Mouse (Mus musculus) bone marrow, adult 2 months (tissue): Measurements from ENCODE around the gene Dnase1l2.

Experiments used
- CTCF ChIP-seq: fragments of 200-500 bp; IDR thresholded peaks from 2 replicates; pipeline ENCODE4 v1.5.1; 2011; ENCODE audit warnings: low read length, control low read depth; ENCODE audit not compliant: control insufficient read depth, insufficient read depth
- POLR2A ChIP-seq: fragments of 200-500 bp; IDR thresholded peaks from 2 replicates; pipeline ENCODE4 v1.6.1; 2011; ENCODE audit warnings: low read depth, mild to moderate bottlenecking, control low read depth, low read length, borderline replicate concordance; ENCODE audit not compliant: control insufficient read depth

- no peak for TF ChIP-seq POLR2A
- TF ChIP-seq CTCF = no peak
Observed at GRCm38 (mm10) chr17:24394456-24394855, 48.4 kb downstream of the Dnase1l2 start.
